Mouse (Mus musculus) splenic B cell, adult 2 months (primary cell): ENCODE data around the gene Rrp7a.
"Not testable (repeated sequence)": the region's sequence is repeated elsewhere in the genome, so short reads cannot be mapped to it uniquely, and the experiment has no call there.

Experiments
- DNase-seq: peaks from one replicate; pipeline ENCODE4 v3.0.0-alpha.2; 2011; ENCODE audit warnings: low read depth, low spot score
- H3K27me3 ChIP-seq: 2 replicates; pipeline ENCODE4 v1.6.1; 2012; ENCODE audit warnings: mild to moderate bottlenecking, low read length, moderate library complexity, mixed read lengths; ENCODE audit not compliant: control insufficient read depth, poor library complexity, insufficient read depth, severe bottlenecking
- H3K36me3 ChIP-seq: 2 replicates; pipeline ENCODE4 v1.6.1; 2012; ENCODE audit warnings: mild to moderate bottlenecking, low read length, moderate library complexity, mixed read lengths; ENCODE audit not compliant: control insufficient read depth, poor library complexity, insufficient read depth, severe bottlenecking

Gene Rrp7a

GRCm38 (mm10) chr15:83145541-83145940 is 22.9 kb upstream of the Rrp7a start:
- DNase-seq: peak; percentile 63
- Histone ChIP-seq H3K36me3 (no peaks in the 10 kb centered on the region), H3K27me3 (no peaks in the 10 kb centered on the region)

- DNase-seq: no peak
- H3K36me3 ChIP-seq: peaks cover 1% of the 10 kb centered on the region
- no peaks in the 10 kb centered on the region for H3K27me3 ChIP-seq
Measured at GRCm38 (mm10) chr15:83142861-83143260, 20.3 kb upstream of the Rrp7a start.

GRCm38 (mm10) chr15:83135654-83136053 is 13.1 kb upstream of the Rrp7a start:
- DNase-seq: no peak
- Histone ChIP-seq H3K27me3 (no peaks in the 10 kb centered on the region), H3K36me3 (peaks cover 19% of the 10 kb centered on the region)

GRCm38 (mm10) chr15:83134671-83135070 is 12.1 kb upstream of the Rrp7a start:
- no peaks in the 10 kb centered on the region for H3K27me3 ChIP-seq
- no peak for DNase-seq
- peaks cover 21% of the 10 kb centered on the region for H3K36me3 ChIP-seq

GRCm38 (mm10) chr15:83129530-83130231 is 7.1 kb upstream of the Rrp7a start:
- DNase-seq: no peak
- Histone ChIP-seq H3K36me3 (peaks cover 21% of the 10 kb centered on the region), H3K27me3 (no peaks in the 10 kb centered on the region)

- H3K36me3 ChIP-seq: peaks cover 14% of the 10 kb centered on the region
- DNase-seq, H3K27me3 ChIP-seq: not testable (repeated sequence)
Measured at GRCm38 (mm10) chr15:83127037-83127436, 4.4 kb upstream of the Rrp7a start.

GRCm38 (mm10) chr15:83126582-83126981 is 4.0 kb upstream of the Rrp7a start:
- DNase-seq: no peak
- H3K36me3 ChIP-seq: peaks cover 14% of the 10 kb centered on the region
- H3K27me3 ChIP-seq: no peaks in the 10 kb centered on the region

GRCm38 (mm10) chr15:83124625-83125024 is 2.0 kb upstream of the Rrp7a start:
- no peak for DNase-seq
- peaks cover 7% of the 10 kb centered on the region for H3K36me3 ChIP-seq
- no peaks in the 10 kb centered on the region for H3K27me3 ChIP-seq

GRCm38 (mm10) chr15:83121709-83122565 is 664 bp downstream of the Rrp7a start:
- Histone ChIP-seq H3K36me3 (peaks cover 10% of the 10 kb centered on the region), H3K27me3 (no peaks in the 10 kb centered on the region)
- peak; percentile 52 for DNase-seq

- Histone ChIP-seq H3K27me3 (no peaks in the 10 kb centered on the region), H3K36me3 (peaks cover 14% of the 10 kb centered on the region)
- peak; percentile 21 for DNase-seq
Measured at GRCm38 (mm10) chr15:83118360-83118759, 4.2 kb downstream of the Rrp7a start.

- peaks cover 14% of the 10 kb centered on the region for H3K36me3 ChIP-seq
- DNase-seq: no peak
Measured at GRCm38 (mm10) chr15:83115071-83115470, 7.5 kb downstream of the Rrp7a start.

GRCm38 (mm10) chr15:83114106-83114505 is 8.5 kb downstream of the Rrp7a start:
- no peaks in the 10 kb centered on the region for H3K27me3 ChIP-seq
- H3K36me3 ChIP-seq: peaks cover 14% of the 10 kb centered on the region
- no peak for DNase-seq

More at GRCm38 (mm10) chr15:83115071-83115470, 7.5 kb downstream of the Rrp7a start:
- no peaks in the 10 kb centered on the region for H3K27me3 ChIP-seq

GRCm38 (mm10) chr15:83112898-83113297 is 9.7 kb downstream of the Rrp7a start:
- DNase-seq: peak; percentile 63

GRCm38 (mm10) chr15:83111874-83112273 is 10.7 kb downstream of the Rrp7a start:
- no peak for DNase-seq
- Histone ChIP-seq H3K36me3 (peaks cover 8% of the 10 kb centered on the region), H3K27me3 (no peaks in the 10 kb centered on the region)

More at GRCm38 (mm10) chr15:83112898-83113297, 9.7 kb downstream of the Rrp7a start:
- Histone ChIP-seq H3K27me3 (no peaks in the 10 kb centered on the region), H3K36me3 (peaks cover 11% of the 10 kb centered on the region)

GRCm38 (mm10) chr15:83111290-83111689 is 11.3 kb downstream of the Rrp7a start:
- no peak for DNase-seq
- H3K36me3 ChIP-seq: peaks cover 5% of the 10 kb centered on the region; the same call in 1 of the 2 replicates
- no peaks in the 10 kb centered on the region for H3K27me3 ChIP-seq
